Mouse (Mus musculus) embryonic facial prominence, embryonic 10.5 days (tissue): ENCODE data around the gene AL731706.1. TPM values are rescaled to one million over a fixed set of nuclear protein-coding genes. Genes with fewer than 3 reads are reported as not detected.

ENCODE experiments used
- DNase-seq: peaks from one replicate; pipeline ENCODE4 v3.0.0-alpha.2; 2017; ENCODE audit warnings: low spot score
- H3K27ac ChIP-seq: fragments of 300-500 bp; sonication (generic); replicated peaks from 2 replicates; pipeline ENCODE4 v1.5.1; 2016; ENCODE audit warnings: mild to moderate bottlenecking
- H3K27me3 ChIP-seq: fragments of 300-500 bp; sonication (generic); replicated peaks from 2 replicates; pipeline ENCODE4 v1.6.1; 2016; ENCODE audit warnings: low read depth, mild to moderate bottlenecking; ENCODE audit not compliant: poor library complexity, severe bottlenecking
- H3K36me3 ChIP-seq: fragments of 300-500 bp; sonication (generic); replicated peaks from 2 replicates; pipeline ENCODE4 v1.6.1; 2016; ENCODE audit warnings: mild to moderate bottlenecking, moderate library complexity
- H3K4me1 ChIP-seq: fragments of 300-500 bp; sonication (generic); 2 replicates; pipeline ENCODE4 v1.6.1; 2016
- H3K4me3 ChIP-seq: fragments of 300-500 bp; sonication (generic); 2 replicates; pipeline ENCODE4 v1.5.1; 2016; ENCODE audit warnings: mild to moderate bottlenecking, moderate library complexity
- H3K9me3 ChIP-seq: fragments of 300-500 bp; sonication (generic); 2 replicates; pipeline ENCODE4 v1.6.1; 2016; ENCODE audit warnings: mild to moderate bottlenecking
- WGBS: fragments of 180-500 bp; shearing (Covaris S2); methylation state at CpG from one replicate; pipeline ENCODE4 v1.1.7; 2016; 5-methylcytosine and 5-hydroxymethylcytosine counted together
- polyA plus RNA-seq: library from polyadenylated mRNA; unstranded; fragments of >200 nt; fragmentation: Nextera tagmentation; extraction: Ambion mirVana; gene quantifications from 2 replicates; pipeline ENCODE4 v1.2.1, GENCODE M21; 2016

Gene AL731706.1
- polyA plus RNA-seq, 1 experiment from 2014 or later = 27.6 TPM

DNA sequence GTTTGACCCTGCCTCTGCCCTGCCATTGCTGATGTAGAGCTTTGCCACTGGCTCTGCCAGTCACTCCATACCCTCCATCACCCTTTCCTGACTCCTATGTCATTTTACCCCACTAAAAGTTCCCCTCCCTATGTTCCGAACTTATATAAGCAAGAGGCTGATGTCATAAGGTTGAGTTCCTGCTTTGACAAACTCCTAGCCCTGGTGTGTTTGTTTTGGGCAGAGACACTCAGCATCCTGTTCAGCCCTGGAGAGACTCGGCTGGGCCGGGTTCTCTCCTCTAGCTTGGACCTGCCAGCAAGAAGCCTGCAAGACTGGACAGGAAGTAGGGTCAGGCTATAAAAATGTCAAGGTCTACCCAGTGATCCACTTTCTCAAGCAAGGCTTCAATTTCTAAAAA lies 58.3 kb downstream of the AL731706.1 start:
- 49% methylated on average over 3 of the region's 3 CpGs for WGBS
- peaks cover 5% of the 10 kb centered on the region; the same call in 1 of the 2 replicates for H3K4me1 ChIP-seq
- H3K27ac ChIP-seq = no peak overlapping the region
- peak; percentile 21 for DNase-seq
- no peaks in the 10 kb centered on the region for H3K9me3 ChIP-seq
- H3K4me3 ChIP-seq = no peak overlapping the region
- no peaks in the 10 kb centered on the region for H3K27me3 ChIP-seq
- no peaks in the 10 kb centered on the region for H3K36me3 ChIP-seq

Other genes starting within 250 kb of the AL731706.1 start
- 12.5 and 14.7 TPM in 2 replicates for gene Snap25, start 177.9 kb downstream of the AL731706.1 start, polyA plus RNA-seq
- gene AL731706.2, start 5.7 kb downstream of the AL731706.1 start, polyA plus RNA-seq = 24.9 and 37.9 TPM in 2 replicates
- gene Slx4ip, start 171 bp downstream of the AL731706.1 start, polyA plus RNA-seq = 7.3 and 8.4 TPM in 2 replicates
- 15.5 TPM in 2 replicates for gene Mkks, start within 50 bp of the AL731706.1 start, polyA plus RNA-seq
- 18.4 and 22.2 TPM in 2 replicates for gene Jag1, start 225.3 kb upstream of the AL731706.1 start, polyA plus RNA-seq